Mouse (Mus musculus): ENCODE data around the gene Chst8. TPM values are rescaled to one million over a fixed set of nuclear protein-coding genes. Genes with fewer than 3 reads are reported as not detected.
A peak's percentile ranks its signal among the peaks of the same experiment; 100 is the strongest.

Chst8 gene
- polyA plus RNA-seq, 1 experiment from 2014 or later: 2.6 TPM

GRCm38 (mm10) chr7:34646144-34646795 lies 166.2 kb downstream of the Chst8 start:
- Histone ChIP-seq H3K4me1 (peaks cover 12% of the 10 kb centered on the region), H3K9me3 (replicated peaks) (no peaks in the 10 kb centered on the region), H3K36me3 (peaks cover 100% of the 10 kb centered on the region), H3K27me3 (ENCODE audit: low read depth, poor library complexity, severe bottlenecking) (no peaks in the 10 kb centered on the region), H3K4me3 (no peak overlapping the region), H3K27ac (no peak overlapping the region)
- WGBS: 84% methylated on average over 12 of the region's 12 CpGs
- DNase-seq (ENCODE audit: low spot score): no peak

GRCm38 (mm10) chr7:34645623-34646022 lies 166.9 kb downstream of the Chst8 start:
- 89% methylated on average over 2 of the region's 2 CpGs for WGBS
- DNase-seq (ENCODE audit: low spot score): no peak
- Histone ChIP-seq H3K4me1 (peaks cover 6% of the 10 kb centered on the region), H3K4me3 (no peak overlapping the region), H3K27ac (no peak overlapping the region), H3K9me3 (replicated peaks) (no peaks in the 10 kb centered on the region), H3K27me3 (ENCODE audit: low read depth, poor library complexity, severe bottlenecking) (no peaks in the 10 kb centered on the region), H3K36me3 (peaks cover 100% of the 10 kb centered on the region)

- H3K9me3 ChIP-seq (replicated peaks): no peaks in the 10 kb centered on the region
- no peak for DNase-seq (ENCODE audit: low spot score)
- H3K36me3 ChIP-seq: peaks cover 100% of the 10 kb centered on the region
- H3K4me3 ChIP-seq: no peak overlapping the region
- peaks cover 4% of the 10 kb centered on the region for H3K4me1 ChIP-seq
- no peak overlapping the region for H3K27ac ChIP-seq
- WGBS: 93% methylated on average over 18 of the region's 18 CpGs
- no peaks in the 10 kb centered on the region for H3K27me3 ChIP-seq (ENCODE audit: low read depth, poor library complexity, severe bottlenecking)
Measured at GRCm38 (mm10) chr7:34644591-34644990, 167.9 kb downstream of the Chst8 start.

- Histone ChIP-seq H3K4me1 (peaks cover 4% of the 10 kb centered on the region), H3K27ac (no peak overlapping the region), H3K27me3 (ENCODE audit: low read depth, poor library complexity, severe bottlenecking) (no peaks in the 10 kb centered on the region), H3K4me3 (no peak overlapping the region), H3K9me3 (replicated peaks) (no peaks in the 10 kb centered on the region), H3K36me3 (peaks cover 100% of the 10 kb centered on the region)
- WGBS: 81% methylated on average over 6 of the region's 6 CpGs
- no peak for DNase-seq (ENCODE audit: low spot score)
Measured at GRCm38 (mm10) chr7:34643329-34643728, 169.2 kb downstream of the Chst8 start.

GRCm38 (mm10) chr7:34641968-34642367 lies 170.5 kb downstream of the Chst8 start:
- H3K36me3 ChIP-seq: peaks cover 97% of the 10 kb centered on the region
- no peak for DNase-seq (ENCODE audit: low spot score)

GRCm38 (mm10) chr7:34639798-34640197 lies 172.7 kb downstream of the Chst8 start:
- no peaks in the 10 kb centered on the region for H3K9me3 ChIP-seq (replicated peaks)
- H3K4me1 ChIP-seq: no peaks in the 10 kb centered on the region; the same call in 1 of the 2 replicates
- no peak for DNase-seq (ENCODE audit: low spot score)
- H3K27me3 ChIP-seq (ENCODE audit: low read depth, poor library complexity, severe bottlenecking): no peaks in the 10 kb centered on the region
- no peak overlapping the region for H3K4me3 ChIP-seq
- no peak overlapping the region for H3K27ac ChIP-seq
- 90% methylated on average over 11 of the region's 11 CpGs for WGBS
- peaks cover 75% of the 10 kb centered on the region for H3K36me3 ChIP-seq

More at GRCm38 (mm10) chr7:34641968-34642367, 170.5 kb downstream of the Chst8 start:
- Histone ChIP-seq H3K27me3 (ENCODE audit: low read depth, poor library complexity, severe bottlenecking) (no peaks in the 10 kb centered on the region), H3K9me3 (replicated peaks) (no peaks in the 10 kb centered on the region), H3K4me3 (no peak overlapping the region), H3K27ac (no peak overlapping the region), H3K4me1 (peaks cover 4% of the 10 kb centered on the region)
- 94% methylated on average over 13 of the region's 13 CpGs for WGBS

GRCm38 (mm10) chr7:34636661-34637060 lies 175.8 kb downstream of the Chst8 start:
- no peaks in the 10 kb centered on the region for H3K27me3 ChIP-seq (ENCODE audit: low read depth, poor library complexity, severe bottlenecking)
- H3K27ac ChIP-seq: no peak overlapping the region
- H3K4me1 ChIP-seq: no peaks in the 10 kb centered on the region
- H3K9me3 ChIP-seq (replicated peaks): no peaks in the 10 kb centered on the region
- no peak for DNase-seq (ENCODE audit: low spot score)
- peaks cover 44% of the 10 kb centered on the region for H3K36me3 ChIP-seq
- 88% methylated on average over 4 of the region's 4 CpGs for WGBS
- no peak overlapping the region for H3K4me3 ChIP-seq

- WGBS: 85% methylated on average over 10 of the region's 10 CpGs
Measured at GRCm38 (mm10) chr7:34632966-34633742, 179.4 kb downstream of the Chst8 start.

GRCm38 (mm10) chr7:34630211-34631085 lies 182.1 kb downstream of the Chst8 start:
- peak; percentile 83 for DNase-seq (ENCODE audit: low spot score)
- H3K9me3 ChIP-seq (replicated peaks): no peaks in the 10 kb centered on the region
- WGBS: under 1% methylated on average over 34 of the region's 34 CpGs
- H3K27ac ChIP-seq: peak overlapping the region; percentile 91
- peak overlapping the region; percentile 58 for H3K4me3 ChIP-seq
- H3K36me3 ChIP-seq: no peaks in the 10 kb centered on the region
- no peaks in the 10 kb centered on the region for H3K27me3 ChIP-seq (ENCODE audit: low read depth, poor library complexity, severe bottlenecking)
- peaks cover 19% of the 10 kb centered on the region for H3K4me1 ChIP-seq

More at GRCm38 (mm10) chr7:34632966-34633742, 179.4 kb downstream of the Chst8 start:
- H3K27me3 ChIP-seq (ENCODE audit: low read depth, poor library complexity, severe bottlenecking): no peaks in the 10 kb centered on the region
- H3K9me3 ChIP-seq (replicated peaks): no peaks in the 10 kb centered on the region
- H3K4me3 ChIP-seq: no peak overlapping the region
- peaks cover 19% of the 10 kb centered on the region for H3K4me1 ChIP-seq
- H3K36me3 ChIP-seq: peaks cover 9% of the 10 kb centered on the region
- no peak overlapping the region for H3K27ac ChIP-seq
- DNase-seq (ENCODE audit: low spot score): no peak

GRCm38 (mm10) chr7:34629702-34630210 lies 182.8 kb downstream of the Chst8 start:
- H3K36me3 ChIP-seq: no peaks in the 10 kb centered on the region
- no peaks in the 10 kb centered on the region for H3K27me3 ChIP-seq (ENCODE audit: low read depth, poor library complexity, severe bottlenecking)
- 34% methylated on average over 8 of the region's 8 CpGs for WGBS
- peaks cover 19% of the 10 kb centered on the region for H3K4me1 ChIP-seq
- peak overlapping the region; percentile 91 for H3K27ac ChIP-seq
- H3K4me3 ChIP-seq: peak overlapping the region; percentile 58
- no peak for DNase-seq (ENCODE audit: low spot score)
- no peaks in the 10 kb centered on the region for H3K9me3 ChIP-seq (replicated peaks)
